Mouse (Mus musculus) lung, adult 18-20 months (tissue): ENCODE measurements around the gene Spa17.

ENCODE experiments used
- DNase-seq, 2 experiments: peaks; one replicate each; pipeline ENCODE4 v3.0.0; 2022; ENCODE audit warnings: mixed read lengths in 2 of 2

Spa17 gene

GRCm38 (mm10) chr9:37613182-37613910, at the start of gene Spa17:
TSS of gene Spa17 (minus strand) at chr9:37613722.
- peak; percentile 86 to 91 for DNase-seq

DNA sequence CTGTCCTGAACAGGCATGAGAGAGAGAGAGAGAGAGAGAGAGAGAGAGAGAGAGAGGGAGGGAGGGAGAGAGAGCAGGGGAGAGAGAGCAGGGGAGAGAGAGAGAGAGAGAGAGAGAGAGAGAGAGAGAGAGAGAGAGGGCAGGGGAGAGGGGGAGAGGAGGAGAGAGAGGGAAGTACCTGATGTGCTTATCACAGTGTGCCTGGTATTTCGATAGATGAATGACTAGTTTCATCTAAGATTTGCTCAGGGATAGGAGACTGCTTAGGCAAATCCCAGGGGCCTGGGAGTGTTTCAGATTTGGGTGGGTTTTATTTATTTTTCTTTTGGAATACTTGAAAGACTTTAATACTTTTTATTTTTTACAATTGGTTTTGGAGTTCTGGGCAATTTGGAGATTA, 49.7 kb upstream of the Spa17 start:
- DNase-seq, result no peak

DNA sequence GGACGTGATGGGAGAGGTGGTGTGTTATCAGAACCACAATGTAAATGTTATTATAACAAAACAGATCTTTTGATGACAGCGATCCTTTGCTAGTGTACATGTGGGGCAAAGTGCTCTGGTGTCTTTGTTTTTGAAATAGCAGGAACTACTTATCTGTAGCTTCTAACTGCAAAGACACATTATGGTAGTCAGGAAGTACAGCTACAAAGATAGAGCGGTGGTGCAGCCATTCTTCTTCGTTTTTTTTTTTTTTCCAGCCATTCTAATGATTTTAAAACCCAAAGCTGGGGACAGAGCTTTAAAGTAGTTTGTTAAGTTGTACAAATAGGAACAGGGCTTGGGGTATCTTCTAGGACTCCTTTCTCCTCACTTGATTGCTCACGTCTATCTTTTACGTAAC, 45.9 kb upstream of the Spa17 start:
- DNase-seq, result no peak

GRCm38 (mm10) chr9:37656931-37657481, 43.5 kb upstream of the Spa17 start, which contains the start of gene Tbrg1:
TSS of gene Tbrg1 (minus strand) at chr9:37657312.
- peak; percentile 87 to 92 for DNase-seq

DNA sequence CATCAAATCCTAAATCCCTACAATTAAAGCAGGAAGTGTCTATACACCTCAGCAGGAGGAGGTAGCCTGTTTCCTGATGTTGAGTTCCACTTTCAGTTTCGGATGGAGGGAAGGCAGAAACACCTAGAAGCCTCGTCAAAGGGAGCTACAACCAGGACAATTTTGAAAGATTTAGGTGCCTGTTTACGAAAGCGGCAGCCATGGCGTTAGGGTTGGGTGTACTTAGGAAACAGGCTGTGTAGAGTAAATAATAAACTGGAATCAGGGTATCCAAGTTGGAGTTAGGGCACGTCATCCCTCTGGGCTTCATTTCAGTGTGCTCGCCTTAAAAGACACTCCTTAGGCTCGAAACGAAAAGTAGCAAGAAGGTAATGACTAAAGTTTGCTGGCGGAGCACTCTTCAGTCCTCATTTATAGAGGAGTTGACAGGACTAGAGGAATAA, 42.9 kb upstream of the Spa17 start:
- DNase-seq, result peak; percentile 5 to 16

DNA sequence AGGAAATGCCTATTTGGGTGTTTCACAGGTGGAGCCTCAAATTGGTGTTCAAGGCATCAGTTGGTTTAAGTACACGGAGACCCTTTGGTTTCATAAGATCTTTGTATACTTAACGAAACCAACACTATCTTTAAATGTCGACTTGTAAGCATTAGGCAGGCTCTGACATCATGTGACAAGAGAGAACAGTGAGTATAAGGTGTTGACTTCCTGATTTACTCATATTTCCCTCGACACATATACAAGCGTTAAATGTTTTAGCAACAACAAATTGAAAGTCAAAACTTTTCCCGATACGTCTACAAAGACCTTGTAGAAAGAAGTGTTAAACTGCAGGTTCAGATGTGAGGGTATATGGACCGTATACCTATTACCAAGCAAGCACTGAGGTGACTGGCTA, 42.4 kb upstream of the Spa17 start:
- no peak for DNase-seq

- DNase-seq, result no peak
These were observed 40.3 kb upstream of the Spa17 start for GRCm38 (mm10) chr9:37653836-37654235.

GRCm38 (mm10) chr9:37650639-37651038, 37.1 kb upstream of the Spa17 start:
- DNase-seq, result peak; percentile 45 to 58

GRCm38 (mm10) chr9:37646246-37646645, 32.7 kb upstream of the Spa17 start:
- no peak for DNase-seq

- DNase-seq, result no peak
These were observed 25.2 kb upstream of the Spa17 start for GRCm38 (mm10) chr9:37638721-37639120.

- no peak for DNase-seq
These were observed 23.4 kb upstream of the Spa17 start for GRCm38 (mm10) chr9:37636800-37637542.

DNA sequence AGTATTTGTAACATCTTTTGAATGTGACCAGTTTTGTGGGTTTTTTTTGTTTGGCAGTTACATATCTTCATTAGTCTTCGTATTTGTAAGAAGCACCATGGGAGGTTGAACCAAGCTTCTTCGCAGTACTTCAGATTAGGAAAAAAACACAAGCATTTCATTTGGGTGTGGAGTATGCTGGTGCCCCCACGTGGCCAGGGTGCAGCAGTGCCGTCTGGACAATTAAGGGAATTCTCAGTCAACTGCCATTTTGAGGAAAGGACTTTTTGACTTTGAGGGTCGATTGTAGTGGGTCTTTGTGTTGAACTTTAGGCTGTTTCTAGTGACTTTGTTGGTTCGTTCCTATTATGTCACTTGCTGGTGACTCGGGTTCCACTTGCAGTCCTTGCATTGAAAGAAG, 22.8 kb upstream of the Spa17 start:
- peak; percentile 29 to 32 for DNase-seq

GRCm38 (mm10) chr9:37634269-37634668, 20.7 kb upstream of the Spa17 start:
- DNase-seq, result no peak

DNA sequence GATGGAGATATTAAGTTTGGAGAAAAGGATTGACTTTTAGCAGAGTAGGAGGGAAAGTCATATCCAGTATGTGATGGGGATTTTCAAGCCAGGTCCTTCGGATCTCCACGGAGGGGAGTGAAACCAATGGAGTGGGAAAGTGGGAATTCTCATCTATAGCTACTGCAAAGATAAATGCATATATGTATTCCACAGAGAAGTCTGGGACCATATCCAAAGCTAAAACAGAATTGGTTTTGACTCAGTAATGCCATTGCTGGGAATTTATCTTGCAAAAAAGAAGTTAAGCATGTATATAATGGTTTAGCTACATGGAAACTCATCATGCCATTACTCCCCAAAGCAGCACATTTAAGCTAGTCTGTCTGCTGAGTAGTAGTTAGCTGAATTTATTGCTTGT, 18.8 kb upstream of the Spa17 start:
- DNase-seq, result no peak

DNA sequence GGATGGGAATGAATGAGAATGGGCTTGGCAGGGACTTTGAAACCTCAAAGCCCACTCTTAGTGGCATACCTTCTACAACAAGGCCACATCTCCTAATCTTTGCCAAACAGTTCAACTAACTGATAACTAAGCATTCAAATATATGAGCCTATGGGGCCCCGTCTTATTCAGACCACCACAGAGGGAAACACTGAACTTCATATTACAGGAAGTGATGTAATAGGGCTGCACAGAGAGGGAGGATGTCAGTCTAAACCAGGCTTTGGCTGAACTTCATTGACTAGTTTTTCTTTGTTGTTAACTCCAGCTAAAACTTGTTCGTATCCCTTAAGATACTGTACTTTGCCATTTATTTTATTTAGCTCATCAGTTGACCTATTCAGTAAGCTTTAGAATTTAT, 16.4 kb upstream of the Spa17 start:
- DNase-seq, result no peak

- DNase-seq, result no peak
These were observed 15.1 kb upstream of the Spa17 start for GRCm38 (mm10) chr9:37628581-37628980.

- DNase-seq, result no peak
These were observed 13.7 kb upstream of the Spa17 start for GRCm38 (mm10) chr9:37627263-37627662.

DNA sequence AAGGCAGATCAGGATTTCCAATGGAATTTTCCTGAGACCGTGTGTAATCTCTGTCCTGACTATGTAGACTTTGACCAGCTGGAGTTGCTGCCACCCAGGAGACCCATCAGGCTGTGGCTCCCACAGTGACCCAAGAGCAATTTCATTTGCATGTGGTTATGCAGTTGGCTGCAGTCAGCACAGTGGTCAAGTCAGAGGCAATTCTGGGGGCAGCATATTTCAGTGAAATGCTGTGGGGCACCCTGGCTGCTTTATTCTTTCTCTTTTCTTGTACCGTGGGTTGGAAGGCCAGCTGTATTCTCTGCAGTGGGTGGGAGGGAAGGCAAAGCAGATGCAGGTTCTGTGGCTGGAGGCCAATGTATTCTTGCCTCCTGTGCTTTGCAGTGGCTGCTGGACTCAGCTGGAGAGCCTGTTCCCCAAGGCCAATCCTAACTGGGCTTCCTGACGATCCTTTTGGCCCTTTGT, 12.6 kb upstream of the Spa17 start:
- no peak for DNase-seq

- no peak for DNase-seq
These were observed 12.1 kb upstream of the Spa17 start for GRCm38 (mm10) chr9:37625641-37626040.

DNA sequence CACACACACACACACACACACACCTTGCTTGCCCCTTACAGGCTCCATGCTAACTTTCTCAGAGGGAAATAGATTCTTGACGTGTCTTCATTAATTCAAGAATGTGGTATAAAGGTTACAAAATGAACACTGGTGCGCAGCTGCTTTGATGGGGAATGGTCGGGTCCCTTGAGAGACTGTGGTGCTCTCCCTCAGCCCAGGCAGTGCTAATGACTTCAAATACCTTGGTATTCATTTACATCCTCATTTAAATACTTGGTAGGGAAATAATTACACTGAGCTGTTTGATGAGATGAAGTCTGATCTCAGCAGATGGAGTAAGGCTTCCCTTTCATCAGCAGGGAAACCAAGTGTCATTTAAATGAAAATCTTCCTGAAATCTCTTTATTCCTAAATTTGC, 11.6 kb upstream of the Spa17 start:
- DNase-seq, result no peak

GRCm38 (mm10) chr9:37624502-37624901, 11.0 kb upstream of the Spa17 start:
- DNase-seq, result no peak

DNA sequence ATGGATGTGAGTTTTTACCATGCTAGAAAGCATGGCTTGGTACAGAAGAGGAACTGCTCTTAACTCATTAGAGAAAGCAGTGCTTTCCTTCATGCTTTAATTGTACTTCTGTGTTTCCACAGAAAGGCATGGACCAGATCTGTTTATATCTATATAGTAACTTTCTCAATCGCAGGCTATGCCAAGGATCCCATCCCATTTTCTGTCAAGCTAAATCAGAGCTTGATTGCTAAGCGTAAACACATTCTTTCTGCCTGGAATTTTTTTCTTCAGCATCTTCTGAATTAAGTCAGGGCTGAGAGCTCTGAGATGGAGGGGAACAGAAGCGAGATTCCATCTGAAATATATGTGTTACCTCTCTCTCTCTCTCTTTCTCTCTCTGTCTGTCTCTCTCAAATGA, 10.5 kb upstream of the Spa17 start:
- no peak for DNase-seq

DNA sequence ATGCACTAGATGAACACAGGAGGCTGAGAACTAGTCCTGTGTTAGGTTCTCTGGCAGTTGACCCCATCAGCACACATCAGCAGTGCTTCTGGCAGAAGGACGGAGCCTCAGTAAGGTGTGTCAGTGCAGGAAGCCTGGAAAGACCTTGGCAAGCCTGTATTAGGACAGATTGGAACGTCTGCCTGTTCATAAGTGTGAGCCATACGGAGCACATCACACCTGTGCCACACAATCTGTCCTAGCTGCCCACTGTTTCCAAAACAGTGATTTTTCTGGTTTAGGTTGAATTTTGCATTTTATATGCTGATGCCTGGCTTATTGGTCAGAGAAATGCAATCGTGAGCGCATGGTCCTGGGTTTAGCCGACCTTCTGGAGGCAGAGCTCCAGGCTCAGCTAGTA, 7.8 kb upstream of the Spa17 start:
- DNase-seq, result no peak

DNA sequence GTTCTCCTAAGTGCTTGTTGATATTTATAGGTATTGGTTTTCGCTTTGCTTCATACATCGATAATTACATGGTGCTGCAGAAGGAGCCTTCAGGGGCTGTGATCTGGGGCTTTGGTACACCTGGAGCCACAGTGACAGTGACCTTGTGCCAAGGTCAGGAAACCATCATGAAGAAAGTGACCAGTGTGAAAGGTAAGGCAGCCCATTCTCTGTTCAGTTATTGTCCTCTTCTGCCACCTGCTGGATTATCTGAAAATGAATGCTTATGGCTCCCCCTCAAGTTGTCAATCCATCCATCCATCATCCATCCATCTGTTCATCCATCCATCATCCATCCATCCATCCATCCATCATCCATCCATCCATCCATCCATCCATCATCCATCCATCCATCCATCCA, 3.2 kb upstream of the Spa17 start:
- DNase-seq, result peak in 1 of 2 experiments; percentile 8
